Mouse (Mus musculus): ENCODE data around the gene Mgat5b. TPM values are rescaled to one million over a fixed set of nuclear protein-coding genes. Genes with fewer than 3 reads are reported as not detected.

Mgat5b gene
- total and polyA plus RNA-seq, 3 experiments = not detected

GRCm38 (mm10) chr11:116885275-116886151 lies 33.1 kb upstream of the Mgat5b start (continued):
- TF ChIP-seq MYB (IDR thresholded peaks at IDR 0.05; ENCODE audit: low read depth, low read length) (no peak), BHLHE40 (IDR thresholded peaks at IDR 0.05; ENCODE audit: borderline replicate concordance, low read depth, low read length) (no peak), GABPA (IDR thresholded peaks at IDR 0.05; ENCODE audit: low read depth, low read length) (no peak), CHD1 (IDR thresholded peaks at IDR 0.05; ENCODE audit: low read depth, low read length) (no peak), CTCF (IDR thresholded peaks at IDR 0.05 in 2 of 3, conservative IDR thresholded peaks at IDR 0.05 in 1 of 3; ENCODE audit: control insufficient read depth in 1 of 3, insufficient read depth in 1 of 3, low read depth in 2 of 3, low read length in 3 of 3, poor library complexity in 1 of 3, severe bottlenecking in 1 of 3) (peak; percentile 90 to 99 (median 94)), CHD2 (IDR thresholded peaks at IDR 0.05; ENCODE audit: low read length) (no peak), SMC3 (IDR thresholded peaks at IDR 0.05; ENCODE audit: low read depth, low read length) (peak; percentile 99), ZC3H11A (IDR thresholded peaks at IDR 0.05; ENCODE audit: low read depth, low read length) (peak; percentile 96), MXI1 (IDR thresholded peaks at IDR 0.05; ENCODE audit: low read depth, low read length) (no peak), TCF12 (IDR thresholded peaks at IDR 0.05; ENCODE audit: low read depth, low read length) (no peak), USF1 (IDR thresholded peaks at IDR 0.05; ENCODE audit: low read depth, low read length) (peak; percentile 70)

- Histone ChIP-seq H3K36me3 (ENCODE audit: control insufficient read depth in 1 of 2, insufficient read depth in 2 of 2, low read length in 2 of 2) (no peaks in the 10 kb centered on the region), H3K4me1 (ENCODE audit: control insufficient read depth in 1 of 2, insufficient read depth in 2 of 2, low read length in 2 of 2) (no peaks in the 10 kb centered on the region), H3K27ac (ENCODE audit: control insufficient read depth, low read depth, low read length) (no peak overlapping the region), H3K9ac (ENCODE audit: control insufficient read depth, low read depth, low read length, poor library complexity, severe bottlenecking) (no peak overlapping the region), H3K4me3 (ENCODE audit: control insufficient read depth in 1 of 2, insufficient read depth in 1 of 2, low read depth in 2 of 2, low read length in 2 of 2) (no peak overlapping the region), H3K79me2 (ENCODE audit: control insufficient read depth, insufficient read depth, low read length, poor library complexity) (no peaks in the 10 kb centered on the region), H3K9me3 (replicated peaks; ENCODE audit: insufficient read depth, low read length) (no peaks in the 10 kb centered on the region), H3K27me3 (ENCODE audit: control insufficient read depth in 1 of 2, insufficient read depth in 2 of 2, low read length in 2 of 2) (peaks cover 0 to 2% of the 10 kb centered on the region in 2 experiments; a peak in 2 of 4 replicates)
- TF ChIP-seq RAD21 (IDR thresholded peaks at IDR 0.05; ENCODE audit: low read depth, low read length) = no peak
- no peak for TF ChIP-seq ETS1 (IDR thresholded peaks at IDR 0.05; ENCODE audit: low read depth, low read length)
- no peak for TF ChIP-seq MAZ (IDR thresholded peaks at IDR 0.05; ENCODE audit: low read depth, low read length)
- no peak for TF ChIP-seq USF1 (IDR thresholded peaks at IDR 0.05; ENCODE audit: low read depth, low read length)
- TF ChIP-seq GATA1 (IDR thresholded peaks at IDR 0.05; ENCODE audit: low read depth, low read length) = no peak
- no peak for TF ChIP-seq SMC3 (IDR thresholded peaks at IDR 0.05; ENCODE audit: low read depth, low read length)
- no peak for TF ChIP-seq CTCF (IDR thresholded peaks at IDR 0.05 in 2 of 3, conservative IDR thresholded peaks at IDR 0.05 in 1 of 3; ENCODE audit: control insufficient read depth in 1 of 3, insufficient read depth in 1 of 3, low read depth in 2 of 3, low read length in 3 of 3, poor library complexity in 1 of 3, severe bottlenecking in 1 of 3)
- TF ChIP-seq MAX (IDR thresholded peaks at IDR 0.05; ENCODE audit: low read length) = no peak
- no peak for TF ChIP-seq TBP (IDR thresholded peaks at IDR 0.05; ENCODE audit: low read depth, low read length)
- no peak for TF ChIP-seq EP300 (IDR thresholded peaks at IDR 0.05; ENCODE audit: low read depth in 1 of 2, low read length in 2 of 2)
- DNase-seq (ENCODE audit: low read depth, low spot score) = no peak
Observed at GRCm38 (mm10) chr11:116887136-116887535, 31.5 kb upstream of the Mgat5b start.

Data from MEL (cell line).